Mouse (Mus musculus) C2C12 (cell line): ENCODE data around the gene C2. TPM values are rescaled to one million over a fixed set of nuclear protein-coding genes. Genes with fewer than 3 reads are reported as not detected.
A peak's percentile ranks its signal among the peaks of the same experiment; 100 is the strongest.
"Not testable (repeated sequence)": the region's sequence is repeated elsewhere in the genome, so short reads cannot be mapped to it uniquely, and the experiment has no call there.

Experiments used
- H3K27me3 ChIP-seq: one replicate; pipeline ENCODE4 v1.6.1; 2011; ENCODE audit not compliant: control insufficient read depth, insufficient read depth, insufficient read length
- H3K36me3 ChIP-seq: one replicate; pipeline ENCODE4 v1.6.1; 2011; ENCODE audit not compliant: control insufficient read depth, insufficient read depth
- H3K4me3 ChIP-seq: one replicate; pipeline ENCODE4 v1.5.1; 2011; ENCODE audit warnings: mild to moderate bottlenecking, control low read depth; ENCODE audit not compliant: poor library complexity, insufficient read depth, severe bottlenecking
- H3K79me2 ChIP-seq: one replicate; pipeline ENCODE4 v1.6.1; 2011; ENCODE audit not compliant: control insufficient read depth, insufficient read depth
- H3K79me3 ChIP-seq: one replicate; pipeline ENCODE4 v1.6.1; 2011; ENCODE audit warnings: low read depth, control low read depth
- H3ac ChIP-seq: one replicate; pipeline ENCODE3; 2011; ENCODE audit warnings: low read depth; ENCODE audit not compliant: control insufficient read depth, insufficient read length
- CEBPB ChIP-seq: IDR thresholded peaks from one replicate; pipeline ENCODE4 v1.6.1; 2011; ENCODE audit warnings: low read depth, mild to moderate bottlenecking, control low read depth, moderate library complexity
- CTCF ChIP-seq: IDR thresholded peaks from one replicate; pipeline ENCODE4 v1.5.1; 2011; ENCODE audit not compliant: control insufficient read depth, insufficient read depth, insufficient read length
- FOSL1 ChIP-seq: IDR thresholded peaks from one replicate; pipeline ENCODE4 v1.8.0; 2011; ENCODE audit warnings: mild to moderate bottlenecking, low read length; ENCODE audit not compliant: poor library complexity, insufficient read depth, severe bottlenecking
- MAX ChIP-seq: IDR thresholded peaks from one replicate; pipeline ENCODE4 v1.6.1; 2011; ENCODE audit warnings: mild to moderate bottlenecking, control low read depth
- MYOD1 ChIP-seq: IDR thresholded peaks from one replicate; pipeline ENCODE4 v1.6.1; 2011; ENCODE audit warnings: low read depth; ENCODE audit not compliant: control insufficient read depth, insufficient read length
- MYOG ChIP-seq: IDR thresholded peaks from one replicate; pipeline ENCODE4 v1.6.1; 2011; ENCODE audit not compliant: control insufficient read depth, insufficient read length; ENCODE audit errors: extremely low read depth
- USF1 ChIP-seq: IDR thresholded peaks from one replicate; pipeline ENCODE4 v1.6.1; 2011; ENCODE audit warnings: low read depth, mild to moderate bottlenecking, control low read depth, moderate library complexity
- polyA plus RNA-seq: library from polyadenylated mRNA; unstranded; fragments of >200 nt; fragmentation: generic; extraction: Trizol; gene quantifications from one replicate; pipeline ENCODE4 v1.2.1, GENCODE M21; 2012; ENCODE audit warnings: missing spikeins

Gene C2
- polyA plus RNA-seq, 1 experiment: 0.32 TPM

DNA sequence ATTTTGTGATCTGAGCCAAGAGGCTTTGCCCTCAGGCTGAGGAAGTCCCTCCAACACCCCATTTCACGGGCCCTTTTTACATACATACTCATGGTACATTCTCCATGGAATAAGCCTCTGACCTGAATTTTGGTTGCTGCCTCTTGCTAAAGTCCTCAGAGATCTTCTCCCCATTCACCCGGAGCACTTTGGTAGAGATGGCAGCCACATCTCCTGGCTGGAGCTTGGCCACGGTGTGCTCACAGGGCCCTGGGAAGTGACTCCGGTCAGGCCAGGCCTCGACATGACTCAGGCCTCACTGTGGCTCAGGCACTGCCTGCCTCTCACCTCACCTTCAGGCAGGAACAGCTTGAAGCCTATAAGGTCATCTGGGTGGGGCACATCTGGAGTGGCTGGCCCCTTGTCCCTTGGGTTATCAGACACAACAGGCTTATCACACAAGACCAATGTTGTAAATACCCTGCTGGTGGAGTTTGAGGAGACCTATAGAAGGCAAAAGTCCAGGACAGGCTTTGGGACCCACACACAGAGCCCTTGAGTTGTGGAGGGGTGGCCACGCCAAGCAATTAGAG, 57.2 kb downstream of the C2 start:
- peaks cover 11% of the 10 kb centered on the region for H3K79me3 ChIP-seq
- no peak overlapping the region for H3ac ChIP-seq
- peaks cover 25% of the 10 kb centered on the region for H3K79me2 ChIP-seq
- H3K36me3 ChIP-seq: peaks cover 28% of the 10 kb centered on the region
- TF ChIP-seq MAX (no peak), MYOD1 (no peak), USF1 (no peak), MYOG (no peak), CTCF (no peak), FOSL1 (no peak), CEBPB (no peak)
- no peaks in the 10 kb centered on the region for H3K27me3 ChIP-seq
- H3K4me3 ChIP-seq: no peak overlapping the region

DNA sequence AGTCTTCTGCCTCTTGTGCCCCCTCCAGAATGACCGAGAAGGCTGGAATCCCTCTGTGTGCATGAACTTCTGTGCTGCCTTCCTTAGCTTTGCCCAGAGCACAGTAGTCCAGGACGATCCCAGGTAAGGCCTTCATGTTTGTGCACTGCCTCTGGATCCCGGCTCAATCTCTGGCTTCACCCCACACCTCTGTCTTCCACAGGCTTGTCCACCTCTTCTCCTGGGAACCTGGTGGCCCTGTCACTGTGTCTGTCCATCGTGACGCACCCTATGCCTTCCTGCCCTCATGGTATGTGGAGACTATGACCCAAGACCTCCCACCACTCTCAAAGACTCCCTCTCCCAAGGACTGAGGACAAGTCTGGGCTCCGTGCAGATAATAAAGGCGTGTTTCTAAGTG, 59.3 kb downstream of the C2 start:
- peaks cover 15% of the 10 kb centered on the region for H3K79me3 ChIP-seq
- no peak overlapping the region for H3ac ChIP-seq
- no peak overlapping the region for H3K4me3 ChIP-seq
- peaks cover 43% of the 10 kb centered on the region for H3K79me2 ChIP-seq
- no peaks in the 10 kb centered on the region for H3K27me3 ChIP-seq
- no peak for TF ChIP-seq USF1
- TF ChIP-seq CTCF: no peak
- no peak for TF ChIP-seq CEBPB
- TF ChIP-seq MYOD1: no peak
- TF ChIP-seq FOSL1: no peak
- TF ChIP-seq MAX: no peak
- TF ChIP-seq MYOG: no peak
- peaks cover 24% of the 10 kb centered on the region for H3K36me3 ChIP-seq

DNA sequence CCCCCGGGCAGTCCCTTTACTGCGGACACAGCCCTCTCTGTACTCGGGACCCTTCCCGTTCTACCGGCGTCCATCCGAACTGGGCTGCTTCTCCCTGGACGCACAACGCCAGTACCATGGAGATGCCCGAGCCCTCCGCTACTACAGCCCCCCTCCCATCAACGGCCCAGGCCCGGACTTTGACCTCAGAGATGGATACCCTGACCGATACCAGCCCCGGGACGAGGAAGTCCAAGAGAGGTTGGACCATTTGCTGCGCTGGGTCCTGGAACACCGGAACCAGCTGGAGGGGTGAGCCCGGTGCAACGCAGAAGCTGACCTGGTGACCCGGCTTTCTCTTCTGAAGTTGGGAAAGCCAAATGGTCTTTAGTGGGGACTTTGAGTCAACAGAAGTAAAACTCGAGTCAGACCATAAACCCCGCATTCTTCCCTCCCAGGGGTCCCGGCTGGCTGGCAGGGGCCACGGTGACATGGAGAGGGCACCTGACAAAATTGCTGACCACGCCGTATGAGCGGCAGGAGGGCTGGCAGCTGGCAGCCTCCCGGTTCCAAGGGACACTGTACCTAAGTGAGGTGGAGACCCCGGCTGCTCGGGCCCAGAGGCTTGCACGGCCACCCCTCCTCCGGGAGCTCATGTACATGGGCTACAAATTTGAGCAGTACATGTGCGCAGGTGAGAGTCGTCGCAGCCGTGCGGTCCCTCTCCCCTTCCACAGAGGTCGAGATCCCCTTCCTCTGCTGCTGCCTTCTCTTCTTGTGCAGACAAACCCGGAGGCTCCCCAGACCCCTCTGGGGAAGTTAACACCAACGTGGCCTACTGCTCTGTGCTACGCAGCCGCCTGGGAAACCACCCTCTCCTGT, 60.4 kb downstream of the C2 start:
- TF ChIP-seq CTCF (no peak), CEBPB (no peak), MYOG (no peak), MAX (no peak), MYOD1 (no peak), FOSL1 (no peak), USF1 (no peak)
- Histone ChIP-seq H3K27me3 (no peaks in the 10 kb centered on the region), H3K4me3 (peak overlapping the region; percentile 80), H3K79me2 (peaks cover 48% of the 10 kb centered on the region), H3K79me3 (peaks cover 17% of the 10 kb centered on the region), H3K36me3 (peaks cover 24% of the 10 kb centered on the region), H3ac (peak overlapping the region; percentile 86)

DNA sequence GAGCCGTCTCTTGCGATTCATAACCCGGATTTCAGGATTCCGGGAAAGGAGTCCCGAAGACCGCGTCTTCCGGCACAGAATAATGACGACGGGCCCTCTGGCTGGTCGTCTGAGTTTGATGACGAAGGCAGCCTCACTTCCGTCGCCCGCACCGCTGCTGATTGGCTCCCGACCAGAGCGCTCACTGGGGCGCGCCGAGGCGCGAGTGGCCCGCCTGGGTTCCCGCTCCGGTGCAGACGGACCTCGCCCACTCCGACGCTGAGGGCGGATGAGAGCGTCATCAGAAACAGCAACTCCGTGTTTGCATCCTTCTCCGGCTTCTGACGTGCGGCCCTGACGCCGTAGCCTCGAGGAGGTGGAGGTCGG, 61.2 kb downstream of the C2 start, which contains the start of the genes Stk19 and Dxo:
TSS of gene Stk19 (minus strand) at position 90 of the 366 bp plus-strand sequence.
TSS of gene Dxo (plus strand) at position 164 of the 366 bp plus-strand sequence.
- Histone ChIP-seq H3K4me3 (peak within 1 kb of the TSS; percentile 80), H3K36me3 (peaks cover 24% of the 10 kb centered on the region), H3ac (peak within 1 kb of the TSS; percentile 88), H3K79me2 (peaks cover 48% of the 10 kb centered on the region), H3K27me3 (no peaks in the 10 kb centered on the region), H3K79me3 (peaks cover 17% of the 10 kb centered on the region)
- TF ChIP-seq MYOG (no peak), MAX (peak; percentile 18)

GRCm38 (mm10) chr17:34836155-34836855, 61.8 kb downstream of the C2 start:
- no peak for TF ChIP-seq FOSL1
- Histone ChIP-seq H3K36me3 (peaks cover 24% of the 10 kb centered on the region), H3K4me3 (peak overlapping the region; percentile 80), H3K79me2 (peaks cover 48% of the 10 kb centered on the region), H3ac (peak overlapping the region; percentile 88), H3K27me3 (no peaks in the 10 kb centered on the region), H3K79me3 (peaks cover 17% of the 10 kb centered on the region)

- peaks cover 45% of the 10 kb centered on the region for H3K36me3 ChIP-seq
- H3K27me3 ChIP-seq, H3ac ChIP-seq, H3K4me3 ChIP-seq, H3K79me3 ChIP-seq: not testable (repeated sequence)
- peaks cover 23% of the 10 kb centered on the region for H3K79me2 ChIP-seq
These were observed 67.3 kb downstream of the C2 start for GRCm38 (mm10) chr17:34830776-34831175.
